In genomic region chr5:8424116-8424515, GRCm38 (mm10) we compare ENCODE assay signal across 9 mouse cellular contexts. TPM values are rescaled to one million over a fixed set of nuclear protein-coding genes. Genes with fewer than 3 reads are reported as not detected.
DNase-seq lines count a peak whose midpoint lies in the region; ATAC-seq and TF ChIP-seq lines count a peak whose summit lies in the region.
"Had no signal": no experiment of that assay in that cellular context is flagged by ENCODE, and none has a peak within 500 bp of the region (broad histone marks: within the 10 kb centered on the region; RNA-seq: fewer than 3 reads in every experiment).

No protein-coding gene starts in this region.

- no peak for ATAC-seq in erythroblast, adult 5-6 weeks (replicated peaks; ENCODE audit: low FRiP score, poor library complexity, severe bottlenecking)
- ATAC-seq in forebrain, postnatal 0 days: no peak

- H3K9me3 ChIP-seq in erythroblast, embryonic 14.5 days (ENCODE audit: control insufficient read depth, low read length): no peaks in the 10 kb centered on the region
- H3K9me3 ChIP-seq in forebrain, postnatal 0 days (ENCODE audit: low read length): no peaks in the 10 kb centered on the region
- H3K9me3 ChIP-seq in midbrain, embryonic 10.5 days (replicated peaks): no peaks in the 10 kb centered on the region

- peak overlapping the region; percentile 81 for H3K4me2 ChIP-seq in forebrain, postnatal 0 days (ENCODE audit: low read depth)

- H3K4me1 ChIP-seq in erythroblast, embryonic 14.5 days (ENCODE audit: control insufficient read depth): peaks cover 49% of the 10 kb centered on the region
- H3K4me1 ChIP-seq in forebrain, postnatal 0 days (ENCODE audit: insufficient read depth): no peaks in the 10 kb centered on the region
- H3K4me1 ChIP-seq in midbrain, embryonic 10.5 days: peaks cover 21% of the 10 kb centered on the region

- no peak overlapping the region for H3K27ac ChIP-seq in forebrain, postnatal 0 days (ENCODE audit: low read depth, low read length)
- peak overlapping the region; percentile 98; the same call in 1 of the 2 replicates for H3K27ac ChIP-seq in midbrain, embryonic 10.5 days (replicated peaks)

- 21% methylated on average over 7 of the region's 7 CpGs for WGBS in forebrain, postnatal 0 days
- WGBS in midbrain, embryonic 10.5 days: 20% methylated on average over 7 of the region's 7 CpGs

- no peak for TF ChIP-seq CTCF in forebrain, postnatal 0 days (IDR thresholded peaks at IDR 0.05; ENCODE audit: low read depth)

- peak; percentile 51 for DNase-seq in T-cell, adult 2 months (ENCODE audit: low spot score)
- DNase-seq in forebrain, postnatal 0 days: peak; percentile 3
- DNase-seq in midbrain, embryonic 10.5 days (ENCODE audit: low spot score): no peak
- no peak for DNase-seq in layer of hippocampus, adult 18-20 months (ENCODE audit: low spot score in 2 of 2)
- no peak for DNase-seq in adrenal gland, adult 2 months
- no peak for DNase-seq in cerebellum, adult 9-10 months

- H3K36me3 ChIP-seq in erythroblast, embryonic 14.5 days (ENCODE audit: control insufficient read depth): peaks cover 31% of the 10 kb centered on the region
- no peaks in the 10 kb centered on the region for H3K36me3 ChIP-seq in forebrain, postnatal 0 days (ENCODE audit: insufficient read depth)
- H3K36me3 ChIP-seq in midbrain, embryonic 10.5 days: peaks cover 26% of the 10 kb centered on the region

- peak overlapping the region; percentile 31; the same call in 1 of the 2 replicates for H3K9ac ChIP-seq in forebrain, postnatal 0 days

- no peaks in the 10 kb centered on the region for H3K27me3 ChIP-seq in erythroblast, embryonic 14.5 days (ENCODE audit: control insufficient read depth)
- H3K27me3 ChIP-seq in forebrain, postnatal 0 days (ENCODE audit: insufficient read depth, low read length): no peaks in the 10 kb centered on the region
- H3K27me3 ChIP-seq in midbrain, embryonic 10.5 days (ENCODE audit: low read depth, poor library complexity, severe bottlenecking): no peaks in the 10 kb centered on the region

- peak overlapping the region; percentile 100 for H3K4me3 ChIP-seq in erythroblast, embryonic 14.5 days (replicated peaks)
- peak overlapping the region; percentile 89 for H3K4me3 ChIP-seq in forebrain, postnatal 0 days (ENCODE audit: low read depth, low read length)
- peak overlapping the region; percentile 89 for H3K4me3 ChIP-seq in midbrain, embryonic 10.5 days

RNA-seq across cellular contexts. Expression of gene Slc25a40, which starts 1.5 kb away (rescaled TPM):
- polyA plus RNA-seq in erythroblast, embryonic 14.5 days (2012): 0.05 and 0.13 TPM in 2 replicates
- 6.7 and 11.7 TPM in 2 replicates for total RNA-seq in erythroblast, adult 5-6 weeks (2015; ENCODE audit: low replicate concordance)
- 5.7 and 12.5 TPM in 2 replicates for total RNA-seq in erythroblast, adult 5-6 weeks (2017; ENCODE audit: low replicate concordance)
- total RNA-seq in forebrain, postnatal 0 days (2014; rRNA removed): 9.2 and 12.7 TPM in 2 replicates
- polyA plus RNA-seq in forebrain, postnatal 0 days (2015; fragmentation: Nextera tagmentation; extraction: Ambion mirVana): 4.8 and 8.0 TPM in 2 replicates
- polyA plus RNA-seq in midbrain, embryonic 10.5 days (2016; fragmentation: Nextera tagmentation; extraction: Ambion mirVana): 9.6 and 9.7 TPM in 2 replicates
- 10 to 100 TPM; 11.5 to 12.2 TPM for total RNA-seq in layer of hippocampus, adult 18-20 months (2021)
- total RNA-seq in adrenal gland, adult 2 months (2021): 10 to 100 TPM in 1 of 2 experiments, 1 to 10 TPM in 1; 8.9 to 11.3 TPM
- polyA plus RNA-seq in adrenal gland, adult 2 months (2012; rRNA removed): 1.7 and 1.8 TPM in 2 replicates

RNA-seq across cellular contexts. Expression of gene Dbf4, which starts 1.6 kb away (rescaled TPM):
- polyA plus RNA-seq in erythroblast, embryonic 14.5 days (2012): 3.0 and 4.1 TPM in 2 replicates
- 25.5 and 27.7 TPM in 2 replicates for total RNA-seq in erythroblast, adult 5-6 weeks (2015; ENCODE audit: low replicate concordance)
- 43.4 and 45.2 TPM in 2 replicates for total RNA-seq in erythroblast, adult 5-6 weeks (2017; ENCODE audit: low replicate concordance)
- total RNA-seq in forebrain, postnatal 0 days (2014; rRNA removed): 11.4 and 13.3 TPM in 2 replicates
- 8.2 and 8.3 TPM in 2 replicates for polyA plus RNA-seq in forebrain, postnatal 0 days (2015; fragmentation: Nextera tagmentation; extraction: Ambion mirVana)
- polyA plus RNA-seq in midbrain, embryonic 10.5 days (2016; fragmentation: Nextera tagmentation; extraction: Ambion mirVana): 56.1 and 62.5 TPM in 2 replicates
- 1 to 10 TPM; 1.1 to 1.4 TPM for total RNA-seq in layer of hippocampus, adult 18-20 months (2021)
- 1 to 10 TPM; 5.7 to 6.2 TPM for total RNA-seq in adrenal gland, adult 2 months (2021)
- polyA plus RNA-seq in adrenal gland, adult 2 months (2012; rRNA removed): 2.1 TPM in 2 replicates

RNA-seq across cellular contexts. Expression of gene Adam22, which starts 56.2 kb away (rescaled TPM):
- not detected in 2 replicates for polyA plus RNA-seq in erythroblast, embryonic 14.5 days (2012)
- 1.2 and 4.6 TPM in 2 replicates for total RNA-seq in erythroblast, adult 5-6 weeks (2015; ENCODE audit: low replicate concordance)
- total RNA-seq in erythroblast, adult 5-6 weeks (2017; ENCODE audit: low replicate concordance): 0.51 and 0.70 TPM in 2 replicates
- total RNA-seq in forebrain, postnatal 0 days (2014; rRNA removed): 62.9 and 89.4 TPM in 2 replicates
- 27.0 and 36.6 TPM in 2 replicates for polyA plus RNA-seq in forebrain, postnatal 0 days (2015; fragmentation: Nextera tagmentation; extraction: Ambion mirVana)
- 5.6 and 9.5 TPM in 2 replicates for polyA plus RNA-seq in midbrain, embryonic 10.5 days (2016; fragmentation: Nextera tagmentation; extraction: Ambion mirVana)
- total RNA-seq in layer of hippocampus, adult 18-20 months (2021): 100 to 1,000 TPM; 156 to 160 TPM
- total RNA-seq in adrenal gland, adult 2 months (2021): 1 to 10 TPM; 2.5 to 3.9 TPM
- 0.37 and 0.95 TPM in 2 replicates for polyA plus RNA-seq in adrenal gland, adult 2 months (2012; rRNA removed)
- total RNA-seq: neutrophil, adult 5-6 weeks had no signal

Comparison
In these comparisons a context has a peak if more than half of its experiments do, and no peak if none do; other contexts are left out.
1. DNase-seq: peak in T-cell, adult 2 months (single experiment) and forebrain, postnatal 0 days (single experiment); none in midbrain, embryonic 10.5 days (single experiment), layer of hippocampus, adult 18-20 months (0 of 2), adrenal gland, adult 2 months (single experiment) and cerebellum, adult 9-10 months (single experiment).
2. RNA of gene Adam22, which starts 56.2 kb away (total RNA-seq): 156 to 160 TPM in layer of hippocampus, adult 18-20 months and 62.9 to 89.4 TPM in forebrain, postnatal 0 days; 2.5 to 3.9 TPM in adrenal gland, adult 2 months and 0.51 to 4.6 TPM in erythroblast, adult 5-6 weeks; every median in the first group is over 10 times any median in the second.
3. Peak in every context shown above with its lines, with median percentiles within 50 percentile points of each other: H3K4me3 ChIP-seq.